Mouse (Mus musculus): Measurements from ENCODE around the gene Dscam. TPM values are rescaled to one million over a fixed set of nuclear protein-coding genes. Genes with fewer than 3 reads are reported as not detected.
A peak's percentile ranks its signal among the peaks of the same experiment; 100 is the strongest.
"Not testable (repeated sequence)": the region's sequence is repeated elsewhere in the genome, so short reads cannot be mapped to it uniquely, and the experiment has no call there.

Gene Dscam
- polyA plus RNA-seq, 1 experiment from 2014 or later = 0.81 TPM

GRCm38 (mm10) chr16:96888036-96888435 is 282.5 kb downstream of the Dscam start:
- DNase-seq (ENCODE audit: low spot score) (no peak), ATAC-seq (replicated peaks; ENCODE audit: insufficient number of reproducible peaks, low FRiP score, low TSS enrichment, low read depth) (no peak)
- Histone ChIP-seq H3K27ac (replicated peaks; ENCODE audit: low read depth, low read length) (no peak overlapping the region), H3K36me3 (replicated peaks; ENCODE audit: control insufficient read depth, insufficient read depth, low read depth, low read length) (no peaks in the 10 kb centered on the region), H3K9me3 (replicated peaks; ENCODE audit: control insufficient read depth, low read length) (no peaks in the 10 kb centered on the region), H3K9ac (replicated peaks; ENCODE audit: low read length) (no peak overlapping the region), H3K27me3 (ENCODE audit: control insufficient read depth, insufficient read depth, low read length) (no peaks in the 10 kb centered on the region), H3K4me3 (ENCODE audit: low read depth, low read length) (no peak overlapping the region), H3K4me2 (ENCODE audit: low read depth, low read length) (no peak overlapping the region), H3K4me1 (ENCODE audit: control insufficient read depth, insufficient read depth, low read length) (no peaks in the 10 kb centered on the region)
- 79% methylated on average over 1 of the region's 1 CpGs for WGBS

GRCm38 (mm10) chr16:96885817-96886216 is 284.7 kb downstream of the Dscam start:
- WGBS = 74% methylated on average over 2 of the region's 2 CpGs
- no peak for ATAC-seq (replicated peaks; ENCODE audit: insufficient number of reproducible peaks, low FRiP score, low TSS enrichment, low read depth)
- no peak for DNase-seq (ENCODE audit: low spot score)
- H3K4me1 ChIP-seq (ENCODE audit: control insufficient read depth, insufficient read depth, low read length) = no peaks in the 10 kb centered on the region
- no peaks in the 10 kb centered on the region for H3K27me3 ChIP-seq (ENCODE audit: control insufficient read depth, insufficient read depth, low read length)
- H3K36me3 ChIP-seq (replicated peaks; ENCODE audit: control insufficient read depth, insufficient read depth, low read depth, low read length) = no peaks in the 10 kb centered on the region
- H3K27ac ChIP-seq (replicated peaks; ENCODE audit: low read depth, low read length) = no peak overlapping the region
- H3K4me2 ChIP-seq (ENCODE audit: low read depth, low read length) = no peak overlapping the region
- H3K4me3 ChIP-seq (ENCODE audit: low read depth, low read length) = no peak overlapping the region
- H3K9me3 ChIP-seq (replicated peaks; ENCODE audit: control insufficient read depth, low read length) = no peaks in the 10 kb centered on the region
- H3K9ac ChIP-seq (replicated peaks; ENCODE audit: low read length) = no peak overlapping the region

- H3K9me3 ChIP-seq (replicated peaks; ENCODE audit: control insufficient read depth, low read length); ATAC-seq (replicated peaks; ENCODE audit: insufficient number of reproducible peaks, low FRiP score, low TSS enrichment, low read depth); H3K27me3 ChIP-seq (ENCODE audit: control insufficient read depth, insufficient read depth, low read length); H3K9ac ChIP-seq (replicated peaks; ENCODE audit: low read length); H3K4me2 ChIP-seq (ENCODE audit: low read depth, low read length); H3K36me3 ChIP-seq (replicated peaks; ENCODE audit: control insufficient read depth, insufficient read depth, low read depth, low read length); DNase-seq (ENCODE audit: low spot score); H3K27ac ChIP-seq (replicated peaks; ENCODE audit: low read depth, low read length); H3K4me1 ChIP-seq (ENCODE audit: control insufficient read depth, insufficient read depth, low read length); H3K4me3 ChIP-seq (ENCODE audit: low read depth, low read length): not testable (repeated sequence)
- 93% methylated on average over 3 of the region's 3 CpGs for WGBS
Measured at GRCm38 (mm10) chr16:96884590-96884989, 286.0 kb downstream of the Dscam start.

GRCm38 (mm10) chr16:96877271-96877670 is 293.3 kb downstream of the Dscam start:
- no peak for ATAC-seq (replicated peaks; ENCODE audit: insufficient number of reproducible peaks, low FRiP score, low TSS enrichment, low read depth)
- 72% methylated on average over 4 of the region's 4 CpGs for WGBS
- no peaks in the 10 kb centered on the region for H3K36me3 ChIP-seq (replicated peaks; ENCODE audit: control insufficient read depth, insufficient read depth, low read depth, low read length)
- no peak overlapping the region for H3K4me3 ChIP-seq (ENCODE audit: low read depth, low read length)
- no peak for DNase-seq (ENCODE audit: low spot score)
- no peaks in the 10 kb centered on the region for H3K9me3 ChIP-seq (replicated peaks; ENCODE audit: control insufficient read depth, low read length)
- no peaks in the 10 kb centered on the region for H3K27me3 ChIP-seq (ENCODE audit: control insufficient read depth, insufficient read depth, low read length)
- H3K4me1 ChIP-seq (ENCODE audit: control insufficient read depth, insufficient read depth, low read length) = no peaks in the 10 kb centered on the region
- H3K4me2 ChIP-seq (ENCODE audit: low read depth, low read length) = no peak overlapping the region
- no peak overlapping the region for H3K27ac ChIP-seq (replicated peaks; ENCODE audit: low read depth, low read length)
- H3K9ac ChIP-seq (replicated peaks; ENCODE audit: low read length) = no peak overlapping the region

GRCm38 (mm10) chr16:96872799-96873198 is 297.8 kb downstream of the Dscam start:
- H3K36me3 ChIP-seq (replicated peaks; ENCODE audit: control insufficient read depth, insufficient read depth, low read depth, low read length) = no peaks in the 10 kb centered on the region
- H3K4me2 ChIP-seq (ENCODE audit: low read depth, low read length) = no peak overlapping the region
- WGBS = 49% methylated on average over 7 of the region's 7 CpGs

GRCm38 (mm10) chr16:96857571-96857970 is 313.0 kb downstream of the Dscam start:
- Histone ChIP-seq H3K9ac (replicated peaks; ENCODE audit: low read length) (no peak overlapping the region), H3K4me2 (ENCODE audit: low read depth, low read length) (no peak overlapping the region), H3K4me1 (ENCODE audit: control insufficient read depth, insufficient read depth, low read length) (no peaks in the 10 kb centered on the region), H3K27me3 (ENCODE audit: control insufficient read depth, insufficient read depth, low read length) (no peaks in the 10 kb centered on the region), H3K9me3 (replicated peaks; ENCODE audit: control insufficient read depth, low read length) (no peaks in the 10 kb centered on the region), H3K4me3 (ENCODE audit: low read depth, low read length) (no peak overlapping the region), H3K36me3 (replicated peaks; ENCODE audit: control insufficient read depth, insufficient read depth, low read depth, low read length) (no peaks in the 10 kb centered on the region), H3K27ac (replicated peaks; ENCODE audit: low read depth, low read length) (no peak overlapping the region)
- ATAC-seq (replicated peaks; ENCODE audit: insufficient number of reproducible peaks, low FRiP score, low TSS enrichment, low read depth) = no peak
- DNase-seq (ENCODE audit: low spot score) = no peak
- 50% methylated on average over 2 of the region's 2 CpGs for WGBS

More at GRCm38 (mm10) chr16:96872799-96873198, 297.8 kb downstream of the Dscam start:
- no peak for ATAC-seq (replicated peaks; ENCODE audit: insufficient number of reproducible peaks, low FRiP score, low TSS enrichment, low read depth)
- Histone ChIP-seq H3K4me3 (ENCODE audit: low read depth, low read length) (no peak overlapping the region), H3K9me3 (replicated peaks; ENCODE audit: control insufficient read depth, low read length) (no peaks in the 10 kb centered on the region), H3K9ac (replicated peaks; ENCODE audit: low read length) (no peak overlapping the region), H3K27me3 (ENCODE audit: control insufficient read depth, insufficient read depth, low read length) (no peaks in the 10 kb centered on the region), H3K27ac (replicated peaks; ENCODE audit: low read depth, low read length) (no peak overlapping the region), H3K4me1 (ENCODE audit: control insufficient read depth, insufficient read depth, low read length) (no peaks in the 10 kb centered on the region)
- DNase-seq (ENCODE audit: low spot score) = peak; percentile 30

- no peak overlapping the region for H3K27ac ChIP-seq (replicated peaks; ENCODE audit: low read depth, low read length)
- DNase-seq (ENCODE audit: low spot score) (no peak), ATAC-seq (replicated peaks; ENCODE audit: insufficient number of reproducible peaks, low FRiP score, low TSS enrichment, low read depth) (no peak)
- no peak overlapping the region for H3K9ac ChIP-seq (replicated peaks; ENCODE audit: low read length)
- no peaks in the 10 kb centered on the region for H3K36me3 ChIP-seq (replicated peaks; ENCODE audit: control insufficient read depth, insufficient read depth, low read depth, low read length)
- no peaks in the 10 kb centered on the region for H3K9me3 ChIP-seq (replicated peaks; ENCODE audit: control insufficient read depth, low read length)
- no peaks in the 10 kb centered on the region for H3K27me3 ChIP-seq (ENCODE audit: control insufficient read depth, insufficient read depth, low read length)
- H3K4me3 ChIP-seq (ENCODE audit: low read depth, low read length) = no peak overlapping the region
- no peak overlapping the region for H3K4me2 ChIP-seq (ENCODE audit: low read depth, low read length)
- H3K4me1 ChIP-seq (ENCODE audit: control insufficient read depth, insufficient read depth, low read length) = no peaks in the 10 kb centered on the region
- 76% methylated on average over 4 of the region's 4 CpGs for WGBS
Measured at GRCm38 (mm10) chr16:96855060-96855459, 315.5 kb downstream of the Dscam start.

GRCm38 (mm10) chr16:96852383-96852782 is 318.2 kb downstream of the Dscam start:
- Histone ChIP-seq H3K36me3 (replicated peaks; ENCODE audit: control insufficient read depth, insufficient read depth, low read depth, low read length) (no peaks in the 10 kb centered on the region), H3K27ac (replicated peaks; ENCODE audit: low read depth, low read length) (no peak overlapping the region), H3K4me3 (ENCODE audit: low read depth, low read length) (no peak overlapping the region), H3K4me2 (ENCODE audit: low read depth, low read length) (no peak overlapping the region), H3K9ac (replicated peaks; ENCODE audit: low read length) (no peak overlapping the region), H3K4me1 (ENCODE audit: control insufficient read depth, insufficient read depth, low read length) (no peaks in the 10 kb centered on the region), H3K27me3 (ENCODE audit: control insufficient read depth, insufficient read depth, low read length) (no peaks in the 10 kb centered on the region), H3K9me3 (replicated peaks; ENCODE audit: control insufficient read depth, low read length) (no peaks in the 10 kb centered on the region)
- WGBS = 13% methylated on average over 4 of the region's 4 CpGs
- ATAC-seq (replicated peaks; ENCODE audit: insufficient number of reproducible peaks, low FRiP score, low TSS enrichment, low read depth) = no peak
- DNase-seq (ENCODE audit: low spot score) = peak; percentile 73
